Mouse (Mus musculus) hindbrain, embryonic 13.5 days (tissue): ENCODE measurements around the gene Ptpn5. TPM values are rescaled to one million over a fixed set of nuclear protein-coding genes. Genes with fewer than 3 reads are reported as not detected.

Experiments
- microRNA-seq: library from miRNA; unstranded; fragments of <30 nt; microRNA quantifications from one replicate; pipeline ENCODE4, GENCODE M21; 2016
- polyA plus RNA-seq: library from polyadenylated mRNA; unstranded; fragments of >200 nt; fragmentation: Nextera tagmentation; extraction: Ambion mirVana; gene quantifications from 2 replicates; pipeline ENCODE4 v1.2.1, GENCODE M21; 2015

The Ptpn5 gene
- polyA plus RNA-seq, 1 experiment from 2014 or later = 112 TPM

Small RNA genes lying within 50 kb of the gene (microRNA-seq; reads per million reads assigned to microRNA genes)
- gene Mir7056 = 0.70 reads per million

Other genes with a start within 250 kb of the Ptpn5 start
- 397 and 415 TPM in 2 replicates for gene Tsg101, start 213.7 kb downstream of the Ptpn5 start, polyA plus RNA-seq
- gene Uevld, start 175.2 kb downstream of the Ptpn5 start, polyA plus RNA-seq = 5.0 and 5.9 TPM in 2 replicates
- not detected in 2 replicates for gene Gm9999, start 150.1 kb downstream of the Ptpn5 start, polyA plus RNA-seq
- 8.9 and 9.8 TPM in 2 replicates for gene Spty2d1, start 125.3 kb downstream of the Ptpn5 start, polyA plus RNA-seq
- 24.4 and 27.1 TPM in 2 replicates for gene Tmem86a, start 83.1 kb downstream of the Ptpn5 start, polyA plus RNA-seq
- gene Mrgpra6, start 71.2 kb upstream of the Ptpn5 start, polyA plus RNA-seq = not detected in 2 replicates
- not detected in 2 replicates for gene Mrgpra9, start 119.2 kb upstream of the Ptpn5 start, polyA plus RNA-seq
- gene Mrgpra1, start 220.6 kb upstream of the Ptpn5 start, polyA plus RNA-seq = not detected in 2 replicates